ENCODE assay signal across 1 mouse cellular context in the genomic region with DNA sequence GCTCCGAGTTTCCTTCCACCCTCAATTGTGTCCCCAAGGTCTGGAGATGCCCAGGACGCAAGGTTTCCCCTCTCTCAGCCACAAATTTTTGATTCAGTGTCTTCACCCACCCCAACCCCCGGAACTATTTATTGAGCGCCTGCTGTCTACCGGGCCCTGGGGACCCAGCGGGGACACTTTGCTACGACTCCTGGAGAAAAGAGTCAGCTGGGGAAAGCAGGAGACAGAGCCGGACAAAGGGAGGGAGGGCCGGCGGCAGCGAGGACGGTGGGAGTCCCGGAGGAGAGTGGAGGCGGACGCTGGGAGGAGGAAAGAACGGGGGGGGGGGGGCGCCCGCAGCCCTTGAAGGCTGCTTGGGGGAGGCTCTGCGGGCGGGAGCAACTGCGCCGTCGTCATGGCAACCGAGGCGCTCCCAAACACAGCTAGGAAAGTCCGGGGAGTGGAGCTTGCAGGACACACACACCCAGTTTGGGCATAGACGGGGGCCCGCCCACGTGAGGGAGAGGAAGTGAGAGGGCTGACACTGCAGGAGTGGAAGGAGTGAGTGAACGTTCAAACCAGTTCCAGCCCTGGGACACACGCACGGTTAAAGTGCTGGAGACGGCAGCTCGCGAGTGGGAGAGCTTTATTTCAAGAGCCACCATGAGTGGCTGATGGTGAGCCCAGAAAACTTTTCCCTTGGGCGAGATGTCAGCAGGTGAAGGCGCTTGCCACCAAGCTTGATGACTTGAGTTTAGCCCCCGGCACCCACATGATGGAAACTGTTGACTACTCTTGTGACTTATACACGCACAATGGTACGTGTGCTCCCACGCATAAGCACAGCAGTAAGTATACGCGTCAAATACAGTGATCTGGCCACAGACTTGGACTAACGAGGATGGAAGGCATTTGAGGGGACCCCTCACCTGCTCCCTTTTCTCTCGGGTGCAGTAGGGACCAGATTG.
TF ChIP-seq lines count a peak whose summit lies in the region.

No protein-coding gene starts in this region.

TF ChIP-seq in myocyte, 11 proteins besides CTCF, POLR2A, EP300 and RAD21:
- TF ChIP-seq MYOG (IDR thresholded peaks at IDR 0.05; ENCODE audit: control insufficient read depth in 1 of 3, insufficient read depth in 1 of 3, insufficient read length in 2 of 3, low read depth in 2 of 3) (peak in 2 of 3 experiments; percentile 8 to 56), SRF (IDR thresholded peaks at IDR 0.05; ENCODE audit: control insufficient read depth, insufficient read length, low read depth) (peak; percentile 85), USF1 (IDR thresholded peaks at IDR 0.05; ENCODE audit: low read depth) (peak; percentile 50), TCF3 (IDR thresholded peaks at IDR 0.05; ENCODE audit: insufficient read length, low read depth) (no peak), TCF12 (IDR thresholded peaks at IDR 0.05; ENCODE audit: insufficient read depth, poor library complexity, severe bottlenecking) (no peak)
